Mouse (Mus musculus) layer of hippocampus, postnatal 25 days (tissue): Measurements from ENCODE around the gene Nup43. TPM values are rescaled to one million over a fixed set of nuclear protein-coding genes. Genes with fewer than 3 reads are reported as not detected.
"Not testable (repeated sequence)": the region's sequence is repeated elsewhere in the genome, so short reads cannot be mapped to it uniquely, and the experiment has no call there.

Source experiments
- DNase-seq, 2 experiments: peaks; one replicate each; pipeline ENCODE4 v3.0.0; 2022; ENCODE audit warnings: mixed read lengths in 2 of 2, low spot score in 1 of 2; ENCODE audit errors: extremely low spot score in 1 of 2
- total RNA-seq, 2 experiments: library from RNA; stranded (reverse); gene quantifications; 2 replicates each; pipeline ENCODE4 v1.2.3; 2021

Gene Nup43
- total RNA-seq = 1 to 10 TPM; 5.6 to 6.1 TPM

DNA sequence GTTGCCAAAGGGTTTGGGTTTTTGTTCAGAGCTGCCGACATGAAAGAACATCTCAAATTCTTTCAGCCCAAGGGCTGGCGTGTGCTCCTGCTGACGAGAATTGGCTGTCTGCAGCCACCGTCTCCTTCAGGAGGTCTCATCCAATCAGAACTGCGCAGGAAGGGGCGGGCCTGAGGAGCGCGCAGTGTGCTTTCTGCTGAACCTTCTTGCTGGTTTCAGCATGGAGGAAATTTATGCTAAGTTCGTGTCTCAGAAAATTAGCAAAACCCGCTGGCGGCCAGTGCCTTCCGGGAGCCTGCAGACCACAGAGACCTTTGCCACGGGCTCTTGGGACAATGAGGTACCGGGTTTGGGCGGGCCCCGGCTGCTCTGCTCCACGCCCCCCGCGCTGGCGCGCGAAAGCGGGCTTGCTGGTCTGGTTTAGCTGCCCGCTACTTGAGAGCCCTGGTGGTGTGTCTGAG, at the start of gene Nup43:
TSS of gene Nup43 (plus strand) at position 162 of the 461 bp plus-strand sequence.
- DNase-seq = peak; percentile 58 to 79

- DNase-seq = not testable (repeated sequence)
Observed at GRCm38 (mm10) chr10:7617556-7617955, 49.7 kb upstream of the Nup43 start.

- no peak for DNase-seq
Observed at GRCm38 (mm10) chr10:7619821-7620241, 47.5 kb upstream of the Nup43 start.

- DNase-seq = no peak
Observed at GRCm38 (mm10) chr10:7620723-7621122, 46.6 kb upstream of the Nup43 start.

DNA sequence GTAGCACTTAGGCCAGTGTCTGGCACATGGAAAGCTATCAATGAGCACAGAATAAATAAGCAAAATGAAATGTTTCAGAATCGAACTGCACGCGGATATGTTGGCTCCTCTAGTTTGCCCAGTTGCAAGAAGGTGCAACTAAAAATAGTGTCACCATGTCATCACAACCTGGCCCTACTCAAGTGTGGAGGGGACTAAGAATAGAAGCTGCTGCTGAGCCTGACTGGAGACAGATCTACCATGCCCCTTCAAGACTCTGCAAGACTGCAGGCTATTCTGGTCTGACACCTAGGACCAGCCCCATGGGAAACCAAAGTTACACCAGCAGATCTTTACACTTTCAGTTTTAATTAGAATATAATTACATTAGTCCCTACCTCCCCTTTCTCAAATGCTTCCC, 44.9 kb upstream of the Nup43 start:
- DNase-seq = no peak

GRCm38 (mm10) chr10:7623861-7624518, 43.3 kb upstream of the Nup43 start:
- no peak for DNase-seq

GRCm38 (mm10) chr10:7629092-7629491, 38.2 kb upstream of the Nup43 start:
- no peak for DNase-seq

DNA sequence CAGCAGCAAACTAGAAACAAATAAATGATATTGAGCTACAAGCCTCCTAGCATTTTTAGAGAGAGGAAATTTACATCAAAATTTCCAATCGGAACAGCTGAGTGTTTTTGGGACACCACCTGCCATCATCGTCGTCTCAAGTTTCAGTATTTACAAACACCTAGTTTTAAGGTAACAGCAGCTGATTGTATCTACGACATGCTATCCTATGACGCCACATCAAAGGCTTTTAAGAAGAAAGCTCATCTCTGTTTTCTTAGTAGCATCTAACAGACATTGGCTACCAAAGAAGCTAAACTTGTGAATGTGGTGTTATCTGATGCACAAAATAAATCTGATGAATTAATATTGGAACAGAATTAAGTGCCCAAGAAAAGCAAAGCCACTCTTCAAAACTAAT, 37.0 kb upstream of the Nup43 start:
- no peak for DNase-seq

- no peak for DNase-seq
Observed at GRCm38 (mm10) chr10:7630951-7631720, 36.2 kb upstream of the Nup43 start.

GRCm38 (mm10) chr10:7640366-7640765, 26.9 kb upstream of the Nup43 start:
- DNase-seq = no peak

DNA sequence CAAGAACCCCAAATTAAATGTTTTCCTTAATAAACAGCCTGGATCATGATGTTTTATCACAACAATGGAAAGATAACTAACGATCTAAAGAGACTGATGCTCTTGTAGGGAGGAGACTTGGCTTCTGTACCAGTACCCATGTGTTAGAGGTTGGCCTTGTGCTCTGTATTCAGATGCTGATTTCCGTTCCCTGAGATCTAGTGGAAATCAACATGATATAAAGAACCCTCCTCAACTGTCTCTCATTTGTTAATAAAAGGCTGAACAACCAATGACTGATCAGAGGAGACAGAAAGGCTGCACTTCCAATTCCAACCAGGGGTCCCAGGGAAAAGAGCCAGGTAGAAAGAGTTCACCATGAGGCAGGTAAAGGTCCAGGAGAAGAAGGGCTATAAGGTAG, 21.4 kb upstream of the Nup43 start:
- DNase-seq = no peak

- DNase-seq = no peak
Observed at GRCm38 (mm10) chr10:7649059-7649458, 18.2 kb upstream of the Nup43 start.

GRCm38 (mm10) chr10:7651057-7651456, 16.2 kb upstream of the Nup43 start:
- no peak for DNase-seq

DNA sequence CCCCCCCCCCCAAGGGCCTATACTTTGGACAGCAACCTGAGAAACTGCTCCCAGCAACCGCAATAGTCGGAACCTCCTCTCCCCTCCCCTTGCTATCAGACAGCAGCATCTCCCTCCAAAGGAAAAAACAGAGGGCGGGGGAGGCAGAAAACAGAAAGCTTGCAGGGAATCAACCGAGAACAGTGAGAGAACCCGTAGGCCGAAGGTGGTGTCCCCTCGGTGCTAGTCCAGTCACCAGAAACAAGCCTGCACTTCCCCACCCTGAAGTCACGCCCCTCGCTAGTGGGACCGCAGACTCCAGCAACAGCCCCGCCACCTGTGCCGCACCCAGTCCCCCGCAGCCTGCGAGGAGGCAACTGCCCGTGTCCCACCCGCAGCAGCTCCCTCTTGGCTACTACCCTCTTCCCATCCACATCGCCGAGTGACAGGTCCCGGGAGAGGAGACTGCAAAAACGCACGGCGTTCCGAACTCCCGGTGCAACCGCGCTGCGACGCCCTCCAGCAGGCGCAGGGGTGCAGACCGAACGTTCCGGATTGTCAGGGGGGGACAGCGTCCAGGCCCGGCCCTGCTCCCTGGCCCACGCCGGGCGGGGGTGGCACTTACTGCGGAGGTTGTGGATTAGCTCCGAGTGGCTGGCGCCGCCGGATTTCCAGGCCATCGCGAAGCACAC, 4.7 kb upstream of the Nup43 start:
- no peak for DNase-seq

DNA sequence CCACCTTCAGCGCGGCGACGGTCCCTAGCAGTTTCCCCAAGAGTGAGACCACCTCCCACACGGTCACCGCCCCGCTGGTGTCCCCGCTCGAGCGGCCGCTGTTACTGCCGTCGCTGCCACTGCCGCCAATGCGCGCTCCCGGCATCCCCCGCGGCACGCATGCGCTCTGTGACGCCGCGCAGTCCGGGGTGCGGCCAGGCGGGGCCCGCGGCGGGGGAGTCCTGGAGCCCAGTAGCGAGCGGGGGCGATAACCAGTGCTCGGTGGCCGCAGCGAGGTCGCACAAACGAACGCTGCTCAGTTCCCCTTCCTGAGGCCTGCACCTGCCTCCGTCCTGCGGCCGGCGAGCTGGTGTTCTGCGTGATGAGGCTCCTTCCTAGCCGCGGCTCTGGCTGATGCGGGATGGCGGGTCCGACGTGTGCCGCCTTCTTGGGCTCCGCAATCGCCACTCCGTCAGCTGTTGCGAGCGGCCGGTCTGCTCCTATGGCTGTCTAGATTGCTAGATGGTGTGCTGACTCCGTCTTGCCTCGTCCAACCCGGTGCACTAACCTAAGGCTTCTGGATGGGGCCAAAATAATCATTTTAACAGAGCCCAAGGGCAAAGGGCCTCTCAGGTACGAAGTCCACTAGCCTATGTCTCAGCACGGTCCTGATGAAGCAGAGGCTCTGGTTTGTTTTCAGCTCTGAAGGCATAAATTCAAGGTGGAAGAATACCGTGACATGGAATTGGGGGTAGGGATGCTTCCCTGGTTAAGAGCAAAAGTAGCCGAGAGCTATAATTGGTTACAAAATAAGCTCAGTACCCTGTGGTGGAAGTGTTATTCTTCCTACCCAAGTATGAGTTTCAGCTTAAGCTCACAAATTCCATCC, 3.9 kb upstream of the Nup43 start:
- DNase-seq = peak; percentile 85 to 94

DNA sequence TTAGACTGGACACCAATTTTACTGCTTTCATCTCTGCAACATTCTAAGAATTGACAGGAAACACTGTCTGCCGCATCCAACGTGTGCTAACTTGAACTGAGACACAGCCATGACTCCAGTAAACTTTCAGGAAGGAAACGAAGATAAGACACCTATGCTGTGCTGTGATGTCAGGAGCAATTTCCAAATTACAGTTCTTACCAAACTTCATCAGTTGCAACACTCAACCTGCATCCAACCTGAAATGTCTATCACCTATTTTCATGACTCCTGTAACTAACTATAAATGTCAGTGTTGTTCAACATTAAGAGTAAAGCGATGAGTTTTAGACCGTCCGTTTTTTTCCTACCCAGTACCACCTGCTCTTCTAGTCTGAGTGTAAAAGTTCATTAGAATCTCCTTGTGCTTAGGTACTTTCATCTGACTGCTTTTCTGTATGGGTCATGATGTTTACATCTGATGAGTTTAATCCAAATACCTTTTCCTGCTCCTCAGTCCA, 3.2 kb upstream of the Nup43 start:
- DNase-seq = no peak

- no peak for DNase-seq
Observed at GRCm38 (mm10) chr10:7664889-7665288, 2.4 kb upstream of the Nup43 start.

DNA sequence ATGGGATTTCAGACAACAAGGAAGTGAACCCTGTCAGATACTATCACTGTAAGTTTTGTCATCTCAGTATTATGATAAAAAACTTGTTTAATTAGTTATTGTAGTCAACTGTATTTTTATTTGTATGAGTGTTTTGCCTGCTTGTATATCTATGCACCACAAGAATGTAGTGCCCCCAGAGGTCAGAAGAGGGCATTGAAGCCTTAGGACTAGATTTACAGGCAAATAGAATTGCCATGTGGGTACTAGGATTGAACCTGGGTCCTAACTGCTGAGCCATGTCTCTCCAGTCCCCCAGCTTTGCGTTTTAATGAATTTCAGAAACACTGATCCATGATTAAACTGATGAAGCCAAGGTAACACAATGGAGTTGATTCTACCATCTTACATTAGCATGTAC, 6.4 kb downstream of the Nup43 start:
- DNase-seq = no peak

- DNase-seq = peak; percentile 81 to 94
Observed at GRCm38 (mm10) chr10:7680731-7681301, 13.5 kb downstream of the Nup43 start, which contains the start of the genes Pcmt1 and Lats1. TSS of gene Pcmt1 (minus strand) at chr10:7681136. TSS of gene Lats1 (plus strand) at chr10:7681214.
